Mouse (Mus musculus) lung, postnatal 14 days (tissue): ENCODE measurements around the gene Vmn1r122.
"Not testable (repeated sequence)": the region's sequence is repeated elsewhere in the genome, so short reads cannot be mapped to it uniquely, and the experiment has no call there.

Source experiments
- DNase-seq: peaks from one replicate; pipeline ENCODE4 v3.0.0; 2021

Vmn1r122 gene

GRCm38 (mm10) chr7:21134028-21134427 lies at the start of gene Vmn1r122:
Vmn1r122 (minus strand) TSS chr7:21134128.
- not testable (repeated sequence) for DNase-seq

DNA sequence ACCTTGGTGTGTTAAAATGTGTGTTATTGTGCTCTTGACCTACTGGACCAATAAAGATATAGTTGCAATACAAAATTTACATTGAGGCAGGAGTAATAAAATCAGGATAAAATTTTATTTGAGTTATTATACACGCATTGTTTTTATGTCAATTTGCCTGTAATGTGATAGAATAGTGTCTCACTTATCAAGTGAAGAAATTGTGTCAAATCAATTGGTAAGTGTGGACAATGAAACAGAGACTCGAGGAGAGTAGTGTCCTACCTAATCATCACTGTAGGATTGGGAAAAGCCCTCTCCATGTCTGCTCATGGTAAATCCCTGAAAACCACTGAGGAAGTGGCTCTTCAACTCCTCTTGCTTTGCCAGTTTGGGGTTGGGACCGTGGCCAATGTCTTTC lies 28.0 kb upstream of the Vmn1r122 start, which contains the start of gene Vmn1r123:
Vmn1r123 (plus strand) TSS at position 301 of the 400 bp plus-strand sequence.
- not testable (repeated sequence) for DNase-seq

- DNase-seq = not testable (repeated sequence)
Measured at GRCm38 (mm10) chr7:21098413-21098812, 35.5 kb downstream of the Vmn1r122 start, which contains the start of gene Vmn1r121. Vmn1r121 (minus strand) TSS chr7:21098513.
